Mouse (Mus musculus) erythroblast, embryonic 14.5 days (primary cell): ENCODE results near the gene Sgip1. TPM values are rescaled to one million over a fixed set of nuclear protein-coding genes. Genes with fewer than 3 reads are reported as not detected.

Experiments
- H3K27me3 ChIP-seq: 2 replicates; pipeline ENCODE4 v1.6.1; 2012; ENCODE audit warnings: inconsistent platforms; ENCODE audit not compliant: control insufficient read depth
- H3K36me3 ChIP-seq: 2 replicates; pipeline ENCODE4 v1.6.1; 2012; ENCODE audit warnings: mild to moderate bottlenecking, inconsistent platforms; ENCODE audit not compliant: control insufficient read depth
- H3K4me1 ChIP-seq: 2 replicates; pipeline ENCODE4 v1.6.1; 2012; ENCODE audit warnings: inconsistent platforms; ENCODE audit not compliant: control insufficient read depth
- H3K4me3 ChIP-seq: replicated peaks from 2 replicates; pipeline ENCODE3; 2012; ENCODE audit warnings: moderate library complexity, mild to moderate bottlenecking, inconsistent platforms
- H3K9me3 ChIP-seq: 2 replicates; pipeline ENCODE4 v1.6.1; 2012; ENCODE audit warnings: low read length, inconsistent platforms, mixed read lengths; ENCODE audit not compliant: control insufficient read depth
- GATA1 ChIP-seq: IDR thresholded peaks from 2 replicates; pipeline ENCODE4 v1.6.1; 2012; ENCODE audit warnings: low read length, inconsistent platforms, mixed read lengths
- TAL1 ChIP-seq: IDR thresholded peaks from 3 replicates; pipeline ENCODE4 v1.6.1; 2012; ENCODE audit warnings: low read length, inconsistent platforms, mixed read lengths
- polyA plus RNA-seq: library from polyadenylated mRNA; stranded (reverse); fragments of >175 nt; gene quantifications from 2 replicates; pipeline ENCODE4 v1.2.3, GENCODE M21; 2012

The Sgip1 gene
- polyA plus RNA-seq, 1 experiment: not detected

GRCm38 (mm10) chr4:102852290-102852689, 111.2 kb downstream of the Sgip1 start:
- Histone ChIP-seq H3K36me3 (no peaks in the 10 kb centered on the region), H3K27me3 (no peaks in the 10 kb centered on the region), H3K4me1 (no peaks in the 10 kb centered on the region), H3K9me3 (no peaks in the 10 kb centered on the region; the same call in 1 of the 2 replicates), H3K4me3 (no peak overlapping the region)
- TF ChIP-seq GATA1 (no peak), TAL1 (no peak)

GRCm38 (mm10) chr4:102852808-102853207, 111.7 kb downstream of the Sgip1 start:
- no peaks in the 10 kb centered on the region for H3K4me1 ChIP-seq
- TF ChIP-seq TAL1 (no peak), GATA1 (no peak)
- no peaks in the 10 kb centered on the region for H3K27me3 ChIP-seq
- no peaks in the 10 kb centered on the region for H3K36me3 ChIP-seq
- no peaks in the 10 kb centered on the region; the same call in 1 of the 2 replicates for H3K9me3 ChIP-seq
- H3K4me3 ChIP-seq: no peak overlapping the region

- H3K27me3 ChIP-seq: no peaks in the 10 kb centered on the region
- H3K4me1 ChIP-seq: no peaks in the 10 kb centered on the region
- H3K9me3 ChIP-seq: no peaks in the 10 kb centered on the region; the same call in 1 of the 2 replicates
- H3K4me3 ChIP-seq: no peak overlapping the region
- TF ChIP-seq GATA1 (no peak), TAL1 (no peak)
- no peaks in the 10 kb centered on the region for H3K36me3 ChIP-seq
Measured at GRCm38 (mm10) chr4:102853330-102854022, 112.4 kb downstream of the Sgip1 start.

- Histone ChIP-seq H3K27me3 (no peaks in the 10 kb centered on the region), H3K4me1 (no peaks in the 10 kb centered on the region), H3K4me3 (no peak overlapping the region), H3K36me3 (no peaks in the 10 kb centered on the region), H3K9me3 (peaks cover 3% of the 10 kb centered on the region; the same call in 1 of the 2 replicates)
- no peak for TF ChIP-seq TAL1
- TF ChIP-seq GATA1: no peak
Measured at GRCm38 (mm10) chr4:102854928-102855892, 114.1 kb downstream of the Sgip1 start.

- peaks cover 3% of the 10 kb centered on the region; the same call in 1 of the 2 replicates for H3K9me3 ChIP-seq
- TF ChIP-seq TAL1 (no peak), GATA1 (no peak)
- H3K4me1 ChIP-seq: no peaks in the 10 kb centered on the region
- no peak overlapping the region for H3K4me3 ChIP-seq
- no peaks in the 10 kb centered on the region for H3K36me3 ChIP-seq
- H3K27me3 ChIP-seq: no peaks in the 10 kb centered on the region
Measured at GRCm38 (mm10) chr4:102856086-102856485, 115.0 kb downstream of the Sgip1 start.

- no peaks in the 10 kb centered on the region for H3K4me1 ChIP-seq
- no peaks in the 10 kb centered on the region for H3K36me3 ChIP-seq
- H3K4me3 ChIP-seq: no peak overlapping the region
- no peaks in the 10 kb centered on the region for H3K27me3 ChIP-seq
- peaks cover 3% of the 10 kb centered on the region; the same call in 1 of the 2 replicates for H3K9me3 ChIP-seq
- TF ChIP-seq GATA1: no peak
- TF ChIP-seq TAL1: no peak
Measured at GRCm38 (mm10) chr4:102859259-102860194, 118.4 kb downstream of the Sgip1 start.

- TF ChIP-seq TAL1: no peak
- TF ChIP-seq GATA1: no peak
- Histone ChIP-seq H3K36me3 (no peaks in the 10 kb centered on the region), H3K9me3 (peaks cover 3% of the 10 kb centered on the region; the same call in 1 of the 2 replicates), H3K27me3 (no peaks in the 10 kb centered on the region), H3K4me1 (no peaks in the 10 kb centered on the region), H3K4me3 (no peak overlapping the region)
Measured at GRCm38 (mm10) chr4:102862751-102863710, 121.9 kb downstream of the Sgip1 start.
